Mouse (Mus musculus) induced T-regulatory cell, adult 2 months (primary cell): Measurements from ENCODE around the gene Arhgef26.
A peak's percentile ranks its signal among the peaks of the same experiment; 100 is the strongest.

ENCODE experiments used
- DNase-seq: peaks from one replicate; pipeline ENCODE4 v3.0.0-alpha.2; 2012; ENCODE audit warnings: low read depth

Arhgef26 gene

DNA sequence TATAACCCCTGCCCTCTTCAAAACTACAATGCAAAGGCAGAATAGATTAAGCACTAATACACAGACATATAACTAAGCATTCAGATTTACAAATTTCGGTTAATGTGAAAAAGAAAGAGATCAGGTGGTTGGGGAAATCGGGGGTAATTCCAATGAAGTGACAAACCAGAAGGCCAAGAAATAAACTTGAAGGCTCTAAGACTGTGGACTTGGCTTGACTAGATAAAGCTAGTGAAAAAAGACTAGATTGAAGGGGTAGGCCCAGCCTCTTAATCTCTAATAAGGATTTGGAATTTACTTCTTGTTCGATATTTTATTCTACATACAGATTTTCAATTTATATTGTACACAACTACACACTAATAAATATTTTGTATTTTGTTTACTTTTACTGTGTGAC lies at the start of gene Arhgef26:
Arhgef26 (plus strand) TSS at position 301 of the 400 bp plus-strand sequence.
- no peak for DNase-seq

DNA sequence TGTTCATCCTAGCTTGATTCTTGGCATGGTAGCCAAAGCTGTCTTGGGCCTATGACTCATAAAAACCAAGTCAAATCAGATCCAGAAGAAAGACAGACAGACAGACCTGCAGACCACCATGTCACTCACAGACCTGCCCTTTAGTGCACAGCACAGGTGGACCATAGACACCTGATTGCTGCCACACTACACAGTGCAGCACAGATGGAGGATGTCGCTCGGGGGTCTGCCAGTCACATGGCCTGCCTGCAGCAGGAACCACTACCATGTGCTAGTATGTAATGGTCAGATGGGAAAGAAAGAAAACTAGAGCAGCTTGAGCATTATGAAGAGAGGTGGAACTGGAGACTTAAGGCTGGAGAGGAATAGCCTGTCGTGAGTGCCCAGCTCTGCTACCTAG lies 27.7 kb upstream of the Arhgef26 start:
- no peak for DNase-seq

DNA sequence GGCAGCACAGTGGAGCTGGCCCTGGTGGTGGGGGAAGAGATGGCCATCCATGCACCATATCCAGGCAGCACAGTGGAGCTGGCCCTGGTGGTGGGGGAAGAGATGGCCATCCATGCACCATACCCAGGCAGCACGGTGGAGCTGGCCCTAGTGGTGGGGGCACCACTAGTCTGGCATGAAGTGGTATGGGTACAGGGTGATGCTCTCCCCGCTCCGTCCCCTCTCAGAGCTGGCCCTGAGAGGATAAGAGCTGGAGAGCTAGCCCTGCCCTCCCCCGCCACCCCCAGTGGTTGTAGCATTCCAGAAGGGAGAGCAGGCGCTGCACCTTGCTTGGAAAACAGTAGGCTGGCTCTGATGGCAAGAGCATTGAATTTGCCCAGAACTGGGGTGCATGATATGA lies 26.9 kb upstream of the Arhgef26 start:
- no peak for DNase-seq

DNA sequence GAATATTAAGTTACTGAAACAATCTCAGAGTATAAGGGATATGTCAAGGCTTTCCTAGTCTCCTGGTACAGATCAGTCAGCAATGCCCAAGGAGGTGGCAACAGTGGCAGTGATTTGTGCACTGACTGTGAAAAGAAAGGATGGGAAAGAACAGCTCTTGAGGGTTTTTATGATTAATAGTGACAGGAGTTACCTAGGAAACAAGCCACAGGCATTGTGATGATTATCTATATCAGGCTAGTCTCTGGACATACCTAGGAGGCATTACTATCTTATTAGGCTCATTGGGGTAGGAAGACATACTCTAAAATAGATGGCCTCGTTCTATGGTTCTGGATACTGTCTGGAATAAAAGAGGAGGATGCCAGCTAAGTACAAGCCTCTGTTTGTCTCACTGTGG lies 13.4 kb upstream of the Arhgef26 start:
- no peak for DNase-seq

DNA sequence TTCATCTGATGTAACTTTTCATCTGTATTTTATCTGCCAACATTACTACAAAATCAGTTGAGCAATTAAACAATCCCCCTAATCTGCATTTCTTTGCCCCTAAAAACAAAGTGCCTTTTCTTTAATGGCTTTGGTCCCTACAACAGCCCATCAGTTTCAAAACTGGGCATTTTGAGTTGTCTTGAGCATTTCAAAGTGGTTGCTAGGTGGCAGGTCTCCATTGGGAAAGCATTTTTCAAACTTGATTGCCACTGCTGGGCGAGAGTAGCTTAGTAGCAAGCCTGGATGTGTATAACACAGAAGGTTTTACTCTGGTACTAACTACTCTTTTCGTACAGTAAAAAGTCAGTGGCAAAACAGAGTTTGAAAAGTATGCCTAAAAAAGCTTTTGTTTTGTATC lies 10.2 kb upstream of the Arhgef26 start:
- DNase-seq, result no peak

DNA sequence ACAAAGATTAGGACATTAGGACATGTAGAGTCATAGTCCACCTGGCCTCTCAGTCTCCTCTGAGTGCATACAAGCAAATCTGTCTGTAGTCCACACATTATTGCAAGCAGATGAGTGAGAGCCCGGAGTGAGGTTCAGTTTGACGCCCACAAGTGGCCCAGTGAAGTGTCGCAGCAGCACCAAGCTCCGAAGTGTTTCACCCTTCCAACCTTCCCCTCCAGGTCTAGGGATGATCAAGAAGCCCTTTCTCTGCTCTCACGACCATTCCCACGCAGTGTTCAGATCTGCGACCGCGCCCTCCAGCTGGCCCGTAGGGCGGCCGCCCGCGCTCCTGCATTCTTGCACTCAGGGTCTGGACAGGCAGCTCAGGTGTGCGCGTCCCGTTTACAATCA lies 313 bp downstream of the Arhgef26 start:
- DNase-seq, result no peak

DNA sequence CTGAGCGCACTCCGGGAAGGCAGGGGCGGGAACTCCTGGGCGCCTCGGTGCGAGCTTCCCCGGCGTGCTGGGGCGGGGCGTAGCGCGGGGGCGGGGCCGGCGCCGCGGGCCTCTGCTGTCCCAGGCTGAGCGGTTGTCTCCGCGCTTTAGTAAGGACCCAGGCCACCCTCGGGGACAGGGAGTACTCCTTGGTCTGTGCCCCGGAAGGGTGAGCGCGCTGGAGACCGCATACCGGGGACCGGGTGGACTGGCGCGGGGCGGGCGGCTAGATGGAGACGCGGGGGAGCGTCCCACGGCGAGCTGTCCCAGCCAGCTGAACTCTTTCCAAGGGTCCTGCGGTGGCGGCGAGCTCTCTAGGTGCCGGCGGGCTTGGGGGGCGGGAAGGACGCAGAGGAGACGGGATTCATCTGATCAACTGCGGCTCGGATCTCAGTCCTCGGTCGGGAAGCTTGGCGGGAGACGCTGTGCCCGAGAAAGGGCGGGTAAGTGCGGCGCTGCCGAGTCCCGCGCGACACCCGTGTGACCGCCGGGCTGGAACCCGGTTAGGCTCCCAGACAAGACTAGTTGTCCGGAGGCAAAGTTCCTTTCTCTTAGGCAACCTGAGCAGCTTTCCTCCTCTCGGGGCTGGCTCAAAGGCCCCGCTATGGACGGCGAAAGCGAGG lies 841 bp downstream of the Arhgef26 start:
- peak; percentile 2 for DNase-seq

DNA sequence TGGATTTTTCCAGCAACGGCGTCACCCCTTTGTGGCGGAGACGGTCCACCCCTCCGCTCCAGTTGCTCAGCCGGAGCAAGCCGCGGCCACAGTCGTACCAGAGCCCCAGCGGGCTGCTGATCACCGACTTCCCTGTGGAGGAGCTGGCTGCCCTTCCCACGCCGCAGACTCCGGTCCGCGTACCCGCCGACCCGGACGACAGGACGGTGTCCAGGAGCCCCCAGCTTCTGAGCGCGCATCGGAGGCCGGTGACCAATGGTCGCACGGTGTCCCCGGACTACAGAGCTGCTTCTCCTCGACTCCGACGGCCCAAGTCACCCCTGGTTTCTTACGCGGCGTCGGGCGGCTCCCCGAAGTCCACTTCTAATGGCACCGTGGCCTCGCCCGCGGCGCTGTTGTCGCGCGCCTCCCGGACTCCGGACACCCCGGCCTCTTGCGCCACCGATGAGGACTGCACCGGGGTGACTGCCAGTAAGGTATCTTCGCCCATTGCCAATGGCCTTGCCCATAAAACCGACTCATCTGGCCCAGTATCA lies 1.4 kb downstream of the Arhgef26 start:
- DNase-seq, result no peak

DNA sequence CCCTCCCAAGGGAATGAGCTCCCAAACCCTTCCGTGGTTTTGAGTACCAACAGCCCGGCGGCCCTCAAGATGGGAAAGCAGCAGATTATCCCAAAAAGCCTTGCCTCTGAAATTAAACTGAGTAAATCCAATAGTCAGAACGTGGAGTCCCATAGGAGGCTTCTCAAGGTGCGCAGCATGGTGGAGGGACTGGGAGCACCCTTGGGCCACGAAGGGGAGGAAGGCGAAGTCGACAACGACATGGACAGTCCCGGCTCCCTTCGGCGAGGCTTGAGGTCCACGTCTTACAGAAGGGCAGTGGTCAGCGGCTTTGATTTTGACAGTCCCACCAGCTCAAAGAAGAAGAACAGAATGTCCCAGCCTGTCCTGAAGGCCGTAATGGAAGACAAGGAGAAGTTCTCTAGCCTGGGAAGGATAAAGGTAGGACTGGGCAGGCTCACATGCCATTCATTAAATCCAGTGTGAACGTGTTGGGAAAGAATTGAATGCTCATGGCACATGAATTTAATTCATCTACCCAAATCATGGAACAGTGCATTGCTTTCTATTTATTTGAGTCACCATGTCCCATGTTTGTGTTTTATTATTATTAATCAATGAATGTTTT lies 2.1 kb downstream of the Arhgef26 start:
- no peak for DNase-seq

DNA sequence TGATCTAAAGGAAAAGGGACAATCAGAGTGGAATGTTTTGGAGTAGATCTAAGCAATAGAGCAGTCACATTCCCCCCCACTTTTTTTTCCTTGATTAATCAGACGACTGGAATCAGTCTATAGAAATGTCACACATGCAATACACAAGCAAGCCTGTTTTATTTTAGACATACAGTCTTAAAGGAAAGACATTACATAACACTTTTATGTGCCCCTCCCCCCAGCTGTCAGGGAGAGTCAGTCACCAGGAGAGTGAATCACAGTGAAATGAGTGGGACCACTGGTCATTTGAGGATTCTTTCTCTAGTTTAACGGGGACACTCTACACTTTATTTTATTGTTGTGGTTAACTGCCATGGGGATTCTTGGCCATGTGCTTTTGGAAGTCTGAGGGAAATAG lies 2.7 kb downstream of the Arhgef26 start:
- DNase-seq, result no peak

DNA sequence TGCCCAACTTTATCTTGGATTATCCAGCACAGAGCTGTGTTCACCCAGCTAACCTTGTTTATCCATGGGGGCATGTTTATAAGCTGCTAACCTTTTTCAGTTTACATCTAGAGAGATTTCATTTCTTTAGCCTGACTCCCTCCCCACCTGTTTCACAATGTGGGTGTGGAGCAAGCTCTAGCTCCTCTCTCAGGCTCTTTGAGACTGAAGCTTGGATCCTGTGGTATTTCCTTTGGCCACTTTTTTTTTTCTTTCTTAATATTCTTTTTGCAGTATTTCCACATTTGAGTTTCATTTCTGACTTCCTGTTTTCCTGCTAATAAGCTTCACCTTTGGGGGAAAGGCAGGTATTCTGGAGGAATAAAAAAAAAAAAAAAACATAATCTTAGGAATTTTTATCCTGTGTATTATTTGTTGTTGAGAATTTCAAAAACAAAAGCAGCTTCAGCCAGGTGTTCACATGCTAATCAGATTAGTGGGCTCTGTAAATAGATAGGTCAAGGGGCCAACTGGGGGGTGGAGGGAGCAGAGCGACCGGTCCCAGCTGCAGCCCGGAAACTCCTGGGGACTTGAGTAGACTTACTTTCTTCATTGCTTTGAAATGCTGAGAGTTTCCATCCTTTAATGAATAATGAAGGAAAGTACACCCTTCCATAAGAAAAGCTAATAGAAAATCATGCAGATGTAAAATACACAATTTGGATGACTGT lies 3.5 kb downstream of the Arhgef26 start:
- no peak for DNase-seq

DNA sequence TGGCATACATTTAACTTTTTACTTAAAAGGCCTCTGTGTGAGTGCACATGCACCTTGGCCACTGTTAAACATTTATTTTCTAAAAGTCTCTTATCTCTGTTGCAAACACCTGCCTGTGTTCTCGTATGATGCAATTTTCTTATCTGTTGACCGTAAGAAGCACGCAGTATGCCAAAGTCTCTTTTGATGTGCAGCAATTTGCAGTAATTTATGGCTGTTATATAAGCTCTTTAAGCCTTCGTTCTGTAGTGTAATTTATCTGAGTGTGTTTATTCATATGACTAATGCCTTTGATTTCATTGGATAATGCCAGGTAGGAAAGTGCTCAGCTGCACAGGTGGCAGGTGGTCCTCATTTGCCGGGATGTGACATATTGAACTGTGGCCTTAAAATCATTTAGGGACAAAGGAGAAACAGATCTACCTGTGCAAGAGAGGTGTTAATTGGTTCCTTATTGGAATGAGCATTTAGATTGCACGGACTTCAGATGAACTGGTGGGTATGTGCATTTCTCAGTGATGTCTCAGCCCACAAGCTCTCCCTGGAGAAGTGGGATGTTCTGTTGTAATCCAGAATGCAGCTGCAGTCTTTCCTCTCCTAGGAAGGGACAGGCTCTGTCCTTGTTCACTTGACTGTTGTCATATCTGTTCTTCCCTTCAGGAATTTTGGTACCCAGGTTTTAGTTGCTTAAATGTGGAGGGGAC lies 10.5 kb downstream of the Arhgef26 start:
- DNase-seq, result no peak

DNA sequence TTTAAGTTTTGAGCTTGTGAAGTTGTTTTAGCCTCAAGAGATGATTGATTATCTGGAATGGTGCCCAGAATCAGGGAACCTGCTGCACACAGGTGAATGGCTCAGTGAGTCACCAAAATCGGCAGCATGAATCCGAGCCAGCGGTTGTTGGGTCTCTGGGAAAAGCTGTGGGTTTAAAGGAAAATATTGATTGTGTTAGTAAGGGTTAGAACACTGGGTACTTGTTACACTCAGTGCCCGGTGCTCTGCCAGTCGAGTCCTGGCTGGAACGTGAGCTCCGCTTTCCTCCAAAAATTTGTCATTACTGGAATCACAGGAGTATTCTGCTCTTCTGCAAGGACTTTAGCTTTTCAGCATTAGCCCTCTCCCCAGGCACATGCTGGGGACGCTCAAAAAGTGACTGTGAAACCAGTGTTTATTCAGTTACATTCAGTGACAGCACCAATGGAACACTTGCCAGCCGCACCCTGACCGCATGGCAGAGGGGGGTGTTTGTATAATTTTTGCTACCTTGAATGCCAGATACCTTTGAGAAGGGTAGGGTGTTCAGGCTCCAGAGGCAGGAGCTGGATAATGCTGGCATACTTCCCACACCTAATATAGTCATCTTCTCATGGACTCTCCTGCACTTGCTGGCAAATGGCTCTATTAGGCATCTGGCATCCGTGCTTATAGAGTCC lies 11.2 kb downstream of the Arhgef26 start:
- no peak for DNase-seq

DNA sequence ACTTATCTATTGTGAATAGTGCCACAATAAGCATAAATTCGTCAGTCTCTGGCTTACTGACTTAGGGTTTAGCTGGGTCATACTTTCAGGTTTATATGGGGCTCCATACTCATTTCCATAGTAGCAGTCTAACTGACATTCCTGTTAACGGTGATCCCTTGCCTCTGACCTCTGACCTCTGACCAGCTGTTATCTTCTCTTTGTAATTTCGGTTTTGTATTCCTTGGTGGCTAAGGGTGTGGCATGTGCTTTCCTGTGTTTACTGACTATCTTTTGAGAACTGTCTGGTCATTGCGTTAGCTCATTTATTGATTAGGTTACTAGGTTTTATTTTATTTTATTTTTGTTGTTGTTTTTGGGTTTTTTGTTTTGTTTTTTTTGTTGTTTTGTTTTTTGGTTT lies 13.9 kb downstream of the Arhgef26 start:
- DNase-seq, result no peak

DNA sequence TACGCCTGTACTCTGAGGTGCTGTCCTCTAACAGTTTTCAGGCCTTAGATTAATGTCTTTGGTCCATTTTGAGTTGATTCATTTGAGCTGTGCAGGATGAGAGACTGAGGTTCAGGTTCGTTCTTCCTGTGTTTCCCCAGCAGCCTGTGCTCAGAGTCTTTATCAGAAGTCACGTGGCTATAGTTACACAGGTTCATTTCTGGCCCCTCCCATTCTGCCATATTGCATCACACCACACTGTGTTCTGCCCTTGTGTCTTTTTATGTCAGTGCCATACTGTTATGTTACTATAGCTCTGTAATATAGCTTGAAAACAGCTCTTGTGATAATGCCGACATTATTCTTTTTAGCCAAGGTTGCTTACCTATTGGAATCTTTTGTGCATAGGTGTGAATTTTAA lies 14.7 kb downstream of the Arhgef26 start:
- DNase-seq, result no peak

DNA sequence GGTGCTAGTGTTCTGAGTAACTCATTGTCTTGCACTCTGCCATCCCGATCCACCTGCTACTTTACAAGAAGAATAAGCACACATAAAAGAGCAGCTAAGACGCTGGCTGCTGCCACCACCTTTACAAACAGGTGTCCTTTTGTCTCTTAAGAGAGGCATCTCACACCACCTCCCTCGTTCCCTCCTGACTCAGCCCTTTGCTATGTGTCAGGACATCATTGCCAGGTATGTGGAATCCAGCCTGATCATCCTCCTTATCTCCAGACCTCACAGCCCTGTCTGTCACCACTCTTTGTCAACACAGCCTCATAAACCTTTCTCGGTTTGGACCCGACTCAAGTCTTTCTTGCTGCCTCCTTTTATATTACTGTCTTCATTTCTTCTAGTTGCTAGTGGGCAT lies 29.7 kb downstream of the Arhgef26 start:
- no peak for DNase-seq

DNA sequence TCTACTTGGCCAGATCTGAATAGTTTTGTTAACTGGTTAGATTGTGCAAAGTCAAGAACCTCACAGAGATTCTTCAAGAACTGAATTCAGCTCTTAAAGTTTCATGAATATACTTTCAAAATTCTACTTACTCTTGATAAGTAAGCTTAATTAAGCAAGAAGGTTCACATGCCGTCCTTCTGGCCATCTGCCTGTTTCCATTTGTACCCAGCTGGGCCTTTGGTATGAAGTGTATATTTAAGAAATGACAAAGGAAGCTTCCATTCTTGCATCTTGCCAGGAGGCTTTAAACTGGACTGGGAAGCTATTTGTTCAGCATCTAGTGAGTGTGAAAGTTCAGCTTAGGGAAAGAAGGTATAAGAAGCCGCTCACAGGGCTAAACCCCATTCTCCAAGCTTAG lies 34.7 kb downstream of the Arhgef26 start:
- no peak for DNase-seq

DNA sequence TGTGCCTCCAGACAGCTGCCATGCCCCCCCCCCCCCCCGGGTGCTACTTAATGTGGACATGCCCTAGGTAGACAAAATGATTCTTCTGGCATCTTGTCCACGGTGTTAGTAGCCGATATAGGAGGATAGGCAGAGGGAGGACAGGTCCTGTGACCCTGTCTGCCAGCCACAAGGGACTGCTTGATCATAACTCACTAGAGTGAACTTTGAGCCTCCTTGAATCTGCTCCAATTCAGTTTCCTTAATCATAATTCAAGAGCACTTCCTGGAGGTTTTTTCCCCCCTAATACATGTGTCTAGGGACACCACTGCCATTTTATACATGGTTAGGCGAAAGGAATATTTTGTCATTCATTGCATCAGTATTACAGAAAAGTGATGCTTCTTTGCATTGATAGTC lies 36.2 kb downstream of the Arhgef26 start:
- no peak for DNase-seq

DNA sequence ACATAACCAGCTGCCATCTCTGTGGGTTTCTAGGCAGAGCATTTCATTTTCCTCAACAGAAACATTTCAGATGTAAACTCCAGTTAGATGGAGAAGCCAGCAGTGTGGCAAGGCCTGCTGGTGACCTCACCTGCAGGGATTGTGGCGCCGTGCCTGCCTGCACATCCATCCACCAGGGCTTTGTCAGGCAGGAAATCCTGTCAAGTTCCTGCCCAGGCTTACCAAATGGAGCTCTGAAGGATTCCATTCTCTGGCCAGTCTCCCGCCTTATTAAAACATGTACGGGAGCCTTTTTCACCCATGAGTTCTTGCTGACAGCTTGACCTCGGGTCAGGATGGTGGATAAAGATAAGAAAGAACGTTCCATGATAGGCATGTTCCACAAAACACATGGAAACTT lies 36.7 kb downstream of the Arhgef26 start:
- no peak for DNase-seq

DNA sequence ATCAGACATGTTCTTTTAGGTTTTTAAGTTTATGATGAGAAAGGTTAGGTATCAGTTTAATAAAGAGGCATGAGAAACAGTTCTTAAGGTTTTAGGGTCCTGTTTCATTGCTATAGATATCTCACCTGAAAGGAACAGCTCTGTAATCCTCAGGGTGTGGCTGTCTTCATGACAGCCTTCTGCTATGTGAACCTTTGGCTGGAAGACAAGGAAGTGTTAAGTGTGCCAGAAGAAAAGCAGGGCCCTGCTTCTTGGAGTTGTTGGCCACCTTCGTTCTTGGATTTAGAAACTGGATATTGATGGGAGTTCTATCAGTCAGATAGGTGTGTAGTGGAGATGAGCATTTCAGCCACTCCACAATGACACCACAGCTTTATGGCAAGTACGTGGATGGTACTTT lies 38.6 kb downstream of the Arhgef26 start:
- no peak for DNase-seq

DNA sequence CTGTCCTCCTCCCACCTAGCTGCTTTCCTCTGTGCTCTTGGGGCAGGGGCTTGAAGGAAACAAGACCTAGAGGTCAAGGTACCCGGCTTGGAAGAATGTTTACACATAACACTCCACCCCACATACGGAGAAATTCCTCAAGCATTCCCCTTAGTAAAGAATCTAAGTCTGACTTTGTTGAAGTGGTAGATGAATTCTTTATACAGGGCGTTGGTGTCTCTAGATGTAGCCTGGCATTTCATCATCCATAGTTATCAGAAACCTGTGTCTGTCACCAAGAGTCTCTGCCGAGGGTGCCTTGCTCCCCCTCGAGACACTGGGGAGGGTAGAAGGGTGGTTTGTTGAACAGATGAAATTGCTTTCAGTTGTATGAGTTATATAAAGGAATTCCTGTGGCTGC lies 41.8 kb downstream of the Arhgef26 start:
- no peak for DNase-seq

DNA sequence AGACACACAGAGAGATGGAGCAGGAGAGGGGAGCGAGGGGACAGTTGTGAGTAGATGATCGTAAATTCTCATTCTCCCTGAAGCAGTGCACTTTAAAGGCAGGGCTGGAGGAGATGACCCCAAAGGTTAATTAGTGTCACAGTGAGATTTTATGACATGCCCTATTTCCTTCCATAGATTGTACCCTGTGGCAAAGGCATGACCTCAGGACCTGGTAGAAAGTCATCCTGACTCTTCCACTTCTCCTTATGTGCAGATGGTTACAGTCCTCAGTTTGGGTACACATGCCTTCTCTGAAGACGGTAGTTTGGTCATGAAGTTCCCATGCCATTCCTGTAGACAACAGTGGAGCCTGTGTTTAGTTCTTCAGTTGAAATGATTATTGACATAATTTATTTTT lies 42.3 kb downstream of the Arhgef26 start:
- DNase-seq, result no peak
